Mouse (Mus musculus): Measurements from ENCODE around the gene Otulinl. TPM values are rescaled to one million over a fixed set of nuclear protein-coding genes. Genes with fewer than 3 reads are reported as not detected.
A peak's percentile ranks its signal among the peaks of the same experiment; 100 is the strongest.

Otulinl gene
- polyA plus RNA-seq, 1 experiment from 2014 or later = 27.5 TPM

GRCm38 (mm10) chr15:27672259-27672658, 9.1 kb downstream of the Otulinl start:
- no peak overlapping the region for H3K27ac ChIP-seq (ENCODE audit: low read length)
- no peak for ATAC-seq (ENCODE audit: low read depth)
- H3K36me3 ChIP-seq (ENCODE audit: control insufficient read depth, insufficient read depth, low read length) = no peaks in the 10 kb centered on the region
- no peaks in the 10 kb centered on the region for H3K27me3 ChIP-seq (ENCODE audit: control insufficient read depth, insufficient read depth, low read depth, low read length)
- 76% methylated on average over 8 of the region's 8 CpGs for WGBS
- H3K4me3 ChIP-seq (ENCODE audit: low read length) = no peak overlapping the region
- no peak overlapping the region for H3K4me2 ChIP-seq (ENCODE audit: low read depth, low read length)
- no peak overlapping the region for H3K9ac ChIP-seq (ENCODE audit: low read length)
- H3K9me3 ChIP-seq (ENCODE audit: control insufficient read depth, low read length) = no peaks in the 10 kb centered on the region
- peaks cover 8% of the 10 kb centered on the region; the same call in 1 of the 2 replicates for H3K4me1 ChIP-seq (replicated peaks; ENCODE audit: control insufficient read depth, insufficient read depth, low read length)

GRCm38 (mm10) chr15:27671612-27672245, 9.7 kb downstream of the Otulinl start:
- Histone ChIP-seq H3K36me3 (ENCODE audit: control insufficient read depth, insufficient read depth, low read length) (no peaks in the 10 kb centered on the region), H3K9me3 (ENCODE audit: control insufficient read depth, low read length) (no peaks in the 10 kb centered on the region), H3K4me2 (ENCODE audit: low read depth, low read length) (no peak overlapping the region), H3K9ac (ENCODE audit: low read length) (no peak overlapping the region), H3K27me3 (ENCODE audit: control insufficient read depth, insufficient read depth, low read depth, low read length) (no peaks in the 10 kb centered on the region), H3K4me3 (ENCODE audit: low read length) (no peak overlapping the region), H3K4me1 (replicated peaks; ENCODE audit: control insufficient read depth, insufficient read depth, low read length) (peaks cover 8% of the 10 kb centered on the region; the same call in 1 of the 2 replicates), H3K27ac (ENCODE audit: low read length) (no peak overlapping the region)
- no peak for ATAC-seq (ENCODE audit: low read depth)
- 86% methylated on average over 10 of the region's 10 CpGs for WGBS

- Histone ChIP-seq H3K4me2 (ENCODE audit: low read depth, low read length) (no peak overlapping the region), H3K9ac (ENCODE audit: low read length) (no peak overlapping the region), H3K36me3 (ENCODE audit: control insufficient read depth, insufficient read depth, low read length) (no peaks in the 10 kb centered on the region), H3K9me3 (ENCODE audit: control insufficient read depth, low read length) (no peaks in the 10 kb centered on the region), H3K27me3 (ENCODE audit: control insufficient read depth, insufficient read depth, low read depth, low read length) (no peaks in the 10 kb centered on the region), H3K27ac (ENCODE audit: low read length) (no peak overlapping the region), H3K4me1 (replicated peaks; ENCODE audit: control insufficient read depth, insufficient read depth, low read length) (peaks cover 8% of the 10 kb centered on the region; the same call in 1 of the 2 replicates), H3K4me3 (ENCODE audit: low read length) (no peak overlapping the region)
- 84% methylated on average over 8 of the region's 8 CpGs for WGBS
- no peak for ATAC-seq (ENCODE audit: low read depth)
Measured at GRCm38 (mm10) chr15:27670708-27671107, 10.7 kb downstream of the Otulinl start.

- no peaks in the 10 kb centered on the region for H3K9me3 ChIP-seq (ENCODE audit: control insufficient read depth, low read length)
- H3K36me3 ChIP-seq (ENCODE audit: control insufficient read depth, insufficient read depth, low read length) = no peaks in the 10 kb centered on the region
- no peak overlapping the region for H3K4me3 ChIP-seq (ENCODE audit: low read length)
- H3K9ac ChIP-seq (ENCODE audit: low read length) = no peak overlapping the region
- WGBS = 84% methylated on average over 12 of the region's 12 CpGs
- peaks cover 14% of the 10 kb centered on the region for H3K4me1 ChIP-seq (replicated peaks; ENCODE audit: control insufficient read depth, insufficient read depth, low read length)
- H3K27ac ChIP-seq (ENCODE audit: low read length) = no peak overlapping the region
- ATAC-seq (ENCODE audit: low read depth) = no peak
- no peaks in the 10 kb centered on the region for H3K27me3 ChIP-seq (ENCODE audit: control insufficient read depth, insufficient read depth, low read depth, low read length)
- H3K4me2 ChIP-seq (ENCODE audit: low read depth, low read length) = no peak overlapping the region
Measured at GRCm38 (mm10) chr15:27669931-27670411, 11.4 kb downstream of the Otulinl start.

GRCm38 (mm10) chr15:27669276-27669675, 12.1 kb downstream of the Otulinl start:
- H3K27me3 ChIP-seq (ENCODE audit: control insufficient read depth, insufficient read depth, low read depth, low read length) = no peaks in the 10 kb centered on the region
- 72% methylated on average over 4 of the region's 4 CpGs for WGBS
- H3K4me1 ChIP-seq (replicated peaks; ENCODE audit: control insufficient read depth, insufficient read depth, low read length) = peaks cover 8% of the 10 kb centered on the region
- no peak overlapping the region for H3K9ac ChIP-seq (ENCODE audit: low read length)
- no peak overlapping the region for H3K27ac ChIP-seq (ENCODE audit: low read length)
- H3K36me3 ChIP-seq (ENCODE audit: control insufficient read depth, insufficient read depth, low read length) = no peaks in the 10 kb centered on the region
- no peak overlapping the region for H3K4me3 ChIP-seq (ENCODE audit: low read length)
- no peak overlapping the region for H3K4me2 ChIP-seq (ENCODE audit: low read depth, low read length)
- ATAC-seq (ENCODE audit: low read depth) = no peak
- no peaks in the 10 kb centered on the region for H3K9me3 ChIP-seq (ENCODE audit: control insufficient read depth, low read length)

GRCm38 (mm10) chr15:27668557-27668956, 12.8 kb downstream of the Otulinl start:
- H3K4me3 ChIP-seq (ENCODE audit: low read length) = no peak overlapping the region
- ATAC-seq (ENCODE audit: low read depth) = no peak
- H3K4me2 ChIP-seq (ENCODE audit: low read depth, low read length) = no peak overlapping the region
- H3K9me3 ChIP-seq (ENCODE audit: control insufficient read depth, low read length) = no peaks in the 10 kb centered on the region
- no peaks in the 10 kb centered on the region for H3K36me3 ChIP-seq (ENCODE audit: control insufficient read depth, insufficient read depth, low read length)
- WGBS = 84% methylated on average over 7 of the region's 7 CpGs
- H3K4me1 ChIP-seq (replicated peaks; ENCODE audit: control insufficient read depth, insufficient read depth, low read length) = peaks cover 6% of the 10 kb centered on the region
- H3K27ac ChIP-seq (ENCODE audit: low read length) = no peak overlapping the region
- no peak overlapping the region for H3K9ac ChIP-seq (ENCODE audit: low read length)
- H3K27me3 ChIP-seq (ENCODE audit: control insufficient read depth, insufficient read depth, low read depth, low read length) = no peaks in the 10 kb centered on the region

- no peak overlapping the region for H3K9ac ChIP-seq (ENCODE audit: low read length)
- H3K4me2 ChIP-seq (ENCODE audit: low read depth, low read length) = no peak overlapping the region
- ATAC-seq (ENCODE audit: low read depth) = no peak
- peaks cover 6% of the 10 kb centered on the region for H3K4me1 ChIP-seq (replicated peaks; ENCODE audit: control insufficient read depth, insufficient read depth, low read length)
- H3K36me3 ChIP-seq (ENCODE audit: control insufficient read depth, insufficient read depth, low read length) = no peaks in the 10 kb centered on the region
- H3K27me3 ChIP-seq (ENCODE audit: control insufficient read depth, insufficient read depth, low read depth, low read length) = no peaks in the 10 kb centered on the region
- no peak overlapping the region for H3K27ac ChIP-seq (ENCODE audit: low read length)
- no peaks in the 10 kb centered on the region for H3K9me3 ChIP-seq (ENCODE audit: control insufficient read depth, low read length)
- WGBS = 66% methylated on average over 9 of the region's 9 CpGs
- H3K4me3 ChIP-seq (ENCODE audit: low read length) = no peak overlapping the region
Measured at GRCm38 (mm10) chr15:27668001-27668461, 13.3 kb downstream of the Otulinl start.

- no peak overlapping the region for H3K4me3 ChIP-seq (ENCODE audit: low read length)
- no peak for ATAC-seq (ENCODE audit: low read depth)
- H3K4me1 ChIP-seq (replicated peaks; ENCODE audit: control insufficient read depth, insufficient read depth, low read length) = peaks cover 6% of the 10 kb centered on the region
- H3K27ac ChIP-seq (ENCODE audit: low read length) = no peak overlapping the region
- no peaks in the 10 kb centered on the region for H3K36me3 ChIP-seq (ENCODE audit: control insufficient read depth, insufficient read depth, low read length)
- H3K9me3 ChIP-seq (ENCODE audit: control insufficient read depth, low read length) = no peaks in the 10 kb centered on the region
- no peak overlapping the region for H3K9ac ChIP-seq (ENCODE audit: low read length)
- no peak overlapping the region for H3K4me2 ChIP-seq (ENCODE audit: low read depth, low read length)
- WGBS = 60% methylated on average over 9 of the region's 9 CpGs
- no peaks in the 10 kb centered on the region for H3K27me3 ChIP-seq (ENCODE audit: control insufficient read depth, insufficient read depth, low read depth, low read length)
Measured at GRCm38 (mm10) chr15:27666911-27667539, 14.4 kb downstream of the Otulinl start.

- peak; percentile 53 for ATAC-seq (ENCODE audit: low read depth)
- no peaks in the 10 kb centered on the region for H3K27me3 ChIP-seq (ENCODE audit: control insufficient read depth, insufficient read depth, low read depth, low read length)
- peak overlapping the region; percentile 47 for H3K4me2 ChIP-seq (ENCODE audit: low read depth, low read length)
- H3K9ac ChIP-seq (ENCODE audit: low read length) = peak overlapping the region; percentile 15; the same call in 1 of the 2 replicates
- H3K4me3 ChIP-seq (ENCODE audit: low read length) = peak overlapping the region; percentile 15; the same call in 1 of the 2 replicates
- H3K4me1 ChIP-seq (replicated peaks; ENCODE audit: control insufficient read depth, insufficient read depth, low read length) = peaks cover 6% of the 10 kb centered on the region
- WGBS = 26% methylated on average over 21 of the region's 21 CpGs
- no peaks in the 10 kb centered on the region for H3K9me3 ChIP-seq (ENCODE audit: control insufficient read depth, low read length)
- H3K36me3 ChIP-seq (ENCODE audit: control insufficient read depth, insufficient read depth, low read length) = no peaks in the 10 kb centered on the region
- H3K27ac ChIP-seq (ENCODE audit: low read length) = peak overlapping the region; percentile 58; the same call in 1 of the 2 replicates
Measured at GRCm38 (mm10) chr15:27665392-27665911, 15.9 kb downstream of the Otulinl start.
